Mouse (Mus musculus): ENCODE measurements at regions not wholly inside any gene's neighbourhood (a gene's known extent, or its start where the extent isn't known, plus 50 kb on each side); places are given as distances from the start of the nearest gene placed in this dataset.

DNA sequence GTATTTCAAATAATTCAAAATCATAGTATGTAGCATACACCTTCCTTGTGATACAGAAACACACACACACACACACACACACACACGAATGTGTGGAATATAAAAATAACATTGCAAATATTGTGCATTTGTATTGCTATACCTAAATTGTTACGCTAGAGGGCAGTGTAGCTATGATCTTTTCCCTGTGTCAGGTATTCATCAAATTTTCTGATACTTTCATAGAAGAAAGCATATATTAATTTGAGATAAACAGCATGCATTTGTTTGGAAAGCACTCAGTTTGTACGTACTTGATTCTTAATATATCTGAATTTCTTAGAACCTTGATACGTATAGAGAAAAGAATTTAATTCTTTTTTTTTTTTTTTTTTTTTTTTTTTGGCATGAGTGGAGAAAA lies 1700.9 kb upstream of the Sel1l start:
- DNase-seq (ENCODE audit: low spot score in 2 of 2): no peak

DNA sequence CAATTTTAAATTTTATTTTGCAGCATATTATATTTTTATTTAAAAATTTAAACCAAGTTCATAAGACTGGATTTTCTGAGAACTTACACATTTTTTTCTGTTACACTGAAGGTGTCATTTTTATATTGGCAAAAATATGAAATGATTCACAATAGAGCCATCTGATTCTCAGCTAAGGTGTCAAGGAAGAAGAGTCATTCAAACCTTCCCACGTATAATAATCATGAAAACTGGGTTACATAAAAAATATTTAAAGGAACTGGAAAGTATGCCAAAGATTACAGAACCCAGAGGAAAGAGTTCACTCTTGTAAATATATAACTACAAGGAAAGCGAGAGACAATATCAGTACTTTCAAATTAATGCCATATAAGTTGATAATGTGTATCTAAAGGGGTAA lies 1674.5 kb upstream of the Sel1l start:
- no peak for DNase-seq (ENCODE audit: low spot score in 2 of 2)

DNA sequence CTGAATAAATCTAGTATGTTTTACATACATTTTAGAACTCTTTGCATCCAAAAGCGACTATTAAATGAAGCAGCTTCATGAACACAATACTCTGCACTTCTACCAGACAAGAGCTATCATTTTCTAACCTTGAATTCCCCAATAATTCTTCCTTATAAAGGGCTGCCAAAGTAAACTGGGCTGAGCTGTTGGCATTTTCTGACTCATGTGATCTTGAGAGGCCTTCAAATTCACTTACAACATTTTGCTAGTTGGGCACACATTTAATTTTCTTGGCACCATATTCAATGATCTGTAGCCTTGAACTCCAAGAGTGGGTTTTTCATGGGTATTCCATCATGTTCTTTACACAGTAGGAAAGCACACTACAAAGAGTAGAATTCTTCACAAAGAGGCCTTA lies 1637.4 kb upstream of the Sel1l start:
- DNase-seq (ENCODE audit: low spot score in 2 of 2): no peak

- DNase-seq (ENCODE audit: low spot score in 2 of 2): no peak
Observed at GRCm38 (mm10) chr12:93462106-93462505, 1613.1 kb upstream of the Sel1l start.

DNA sequence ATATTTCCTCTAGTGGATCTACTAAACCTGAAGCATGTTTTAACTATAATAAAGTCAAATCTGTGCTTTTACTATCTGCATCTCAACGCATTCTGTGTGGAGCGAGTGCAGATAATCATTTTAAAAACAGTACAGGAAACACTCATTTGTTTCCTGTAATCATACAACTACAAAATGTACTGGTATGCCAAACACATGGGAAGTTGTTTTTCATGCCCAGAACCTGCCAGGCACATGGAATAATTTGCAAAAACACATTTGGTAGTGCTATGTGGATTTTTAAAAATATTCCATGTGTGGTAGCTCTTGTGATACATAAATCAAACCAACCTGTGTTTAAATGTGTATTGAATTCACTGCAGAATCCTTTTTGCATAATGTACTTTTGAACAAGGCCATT lies 1600.5 kb upstream of the Sel1l start:
- no peak for DNase-seq (ENCODE audit: low spot score in 2 of 2)

GRCm38 (mm10) chr12:93429218-93429617 lies 1580.3 kb upstream of the Sel1l start:
- no peak for DNase-seq (ENCODE audit: low spot score in 2 of 2)

DNA sequence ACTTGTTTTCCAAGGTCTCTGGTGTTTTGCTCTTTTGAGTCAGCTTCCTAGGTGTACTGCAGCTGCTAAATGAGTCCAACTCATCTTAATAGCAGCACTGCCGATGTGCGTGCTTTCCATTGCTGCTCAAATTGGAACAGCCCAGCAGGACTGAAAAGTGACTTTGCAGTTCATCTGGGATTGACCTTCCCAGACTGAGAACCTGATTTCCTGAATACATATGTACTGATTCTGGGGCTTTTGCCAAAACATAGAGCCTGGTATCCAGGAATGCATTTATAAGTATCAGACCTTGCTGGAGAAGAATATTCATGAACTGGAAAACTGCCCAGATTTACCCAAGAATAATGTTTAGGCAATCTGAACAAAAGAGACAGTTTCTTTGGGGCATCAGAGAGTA lies 1579.0 kb upstream of the Sel1l start:
- no peak for DNase-seq (ENCODE audit: low spot score in 2 of 2)

DNA sequence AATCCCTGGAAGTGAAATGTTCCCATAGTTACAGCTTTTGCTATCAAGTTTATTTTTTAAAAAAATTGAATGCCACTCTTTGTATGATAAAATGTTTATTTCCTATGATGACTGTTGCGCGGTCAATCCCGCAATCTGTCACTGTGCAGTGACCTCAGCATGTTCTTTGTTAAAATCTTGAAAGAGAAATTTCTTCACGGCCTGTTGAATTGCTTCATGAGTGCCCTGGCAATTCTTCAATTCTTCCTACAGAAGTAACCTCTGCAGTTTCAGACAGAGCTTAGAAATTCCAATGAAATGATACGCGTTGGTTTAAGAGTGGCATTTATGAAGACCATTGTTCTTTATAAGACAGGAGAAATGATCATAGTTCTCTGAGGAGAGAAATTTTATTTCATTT lies 1567.4 kb upstream of the Sel1l start:
- no peak for DNase-seq (ENCODE audit: low spot score in 2 of 2)

GRCm38 (mm10) chr12:93415791-93416190 lies 1566.8 kb upstream of the Sel1l start:
- no peak for DNase-seq (ENCODE audit: low spot score in 2 of 2)

DNA sequence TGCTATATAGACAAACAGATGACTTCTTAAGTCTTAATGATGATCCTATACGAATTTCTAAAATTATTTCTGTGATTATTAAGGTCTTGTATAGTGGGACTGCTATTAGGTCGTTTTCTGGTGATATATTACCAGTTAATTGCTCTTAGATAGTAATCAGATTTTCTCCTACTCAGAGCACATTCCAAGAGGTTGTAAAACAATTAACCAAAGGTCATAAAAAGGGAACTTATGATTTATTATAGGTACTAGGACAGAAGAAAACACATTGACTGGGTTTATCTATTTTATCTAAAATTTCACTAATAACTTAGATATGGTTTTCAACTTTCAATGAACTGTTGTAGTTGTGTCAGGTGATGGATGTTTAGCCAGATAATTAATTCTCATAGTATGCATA lies 1536.6 kb upstream of the Sel1l start:
- DNase-seq (ENCODE audit: low spot score in 2 of 2): no peak

- DNase-seq (ENCODE audit: low spot score in 2 of 2): no peak
Observed at GRCm38 (mm10) chr12:93342933-93343332, 1494.0 kb upstream of the Sel1l start.

GRCm38 (mm10) chr12:93342525-93342924 lies 1493.6 kb upstream of the Sel1l start:
- no peak for DNase-seq (ENCODE audit: low spot score in 2 of 2)

DNA sequence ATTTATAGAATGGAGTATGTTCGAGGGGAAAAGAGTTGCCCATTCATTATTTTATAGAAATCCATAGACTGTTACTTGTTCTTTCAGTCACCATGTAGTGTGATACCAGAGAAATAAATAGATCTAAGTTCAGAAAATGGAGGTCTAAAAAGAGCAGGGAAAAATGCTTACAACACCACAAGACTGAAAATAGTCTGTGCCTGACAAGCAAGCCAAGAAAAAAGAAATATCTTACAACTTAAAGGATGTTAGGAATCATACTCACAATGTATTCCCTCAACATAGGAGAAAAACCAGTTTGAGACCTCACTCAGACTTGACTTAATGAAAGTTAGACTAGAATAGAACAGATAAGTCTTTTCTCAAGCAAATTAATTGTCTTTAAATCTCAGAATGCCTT lies 1486.6 kb upstream of the Sel1l start:
- DNase-seq (ENCODE audit: low spot score in 2 of 2): no peak

GRCm38 (mm10) chr12:93312214-93312613 lies 1463.3 kb upstream of the Sel1l start:
- no peak for DNase-seq (ENCODE audit: low spot score in 2 of 2)

GRCm38 (mm10) chr12:93281816-93282215 lies 1432.9 kb upstream of the Sel1l start:
- DNase-seq (ENCODE audit: low spot score in 2 of 2): no peak

DNA sequence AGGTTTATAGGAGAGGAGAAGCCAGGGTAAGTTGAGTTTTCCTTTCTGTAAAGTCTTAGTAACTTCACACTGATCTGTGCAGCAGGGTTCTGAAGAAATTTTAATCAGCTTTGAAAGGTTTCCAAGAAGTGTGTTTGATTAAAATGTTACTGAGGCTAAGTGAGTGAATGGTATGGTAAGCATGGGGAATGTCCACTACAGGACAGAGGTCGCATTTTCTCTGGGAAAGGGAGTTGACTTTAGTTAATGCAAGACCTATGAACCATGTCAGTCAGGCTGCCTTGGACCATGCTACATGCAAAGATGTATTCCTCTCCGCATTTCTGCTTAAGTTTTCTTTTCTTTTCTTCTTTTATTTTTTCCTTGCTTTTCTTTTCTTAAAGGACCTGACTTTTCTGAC lies 1424.7 kb upstream of the Sel1l start:
- no peak for DNase-seq (ENCODE audit: low spot score in 2 of 2)

DNA sequence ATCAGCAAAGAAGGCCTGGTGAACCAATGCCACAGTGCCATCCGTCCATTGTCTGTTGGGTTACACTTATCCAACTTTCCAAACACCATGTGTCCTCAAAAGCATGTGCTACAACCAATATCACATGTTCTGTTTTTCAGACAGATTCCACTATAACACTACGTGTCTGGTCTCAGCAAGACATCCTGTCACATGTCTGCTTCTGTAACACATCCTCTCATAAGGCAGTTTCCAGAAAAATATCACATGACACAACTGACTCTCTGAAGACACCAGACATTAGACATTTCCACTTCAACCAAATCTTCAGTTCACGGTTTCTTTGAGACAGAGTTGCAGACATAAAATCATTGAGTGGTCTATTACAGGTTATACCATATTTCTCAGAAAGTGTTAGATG lies 1381.3 kb upstream of the Sel1l start:
- no peak for DNase-seq (ENCODE audit: low spot score in 2 of 2)

- no peak for DNase-seq (ENCODE audit: low spot score in 2 of 2)
Observed at GRCm38 (mm10) chr12:93226826-93227225, 1377.9 kb upstream of the Sel1l start.

GRCm38 (mm10) chr12:93221179-93221922 lies 1372.4 kb upstream of the Sel1l start:
- DNase-seq (ENCODE audit: low spot score in 2 of 2): no peak

- DNase-seq (ENCODE audit: low spot score in 2 of 2): no peak
Observed at GRCm38 (mm10) chr12:93207596-93207995, 1358.6 kb upstream of the Sel1l start.

DNA sequence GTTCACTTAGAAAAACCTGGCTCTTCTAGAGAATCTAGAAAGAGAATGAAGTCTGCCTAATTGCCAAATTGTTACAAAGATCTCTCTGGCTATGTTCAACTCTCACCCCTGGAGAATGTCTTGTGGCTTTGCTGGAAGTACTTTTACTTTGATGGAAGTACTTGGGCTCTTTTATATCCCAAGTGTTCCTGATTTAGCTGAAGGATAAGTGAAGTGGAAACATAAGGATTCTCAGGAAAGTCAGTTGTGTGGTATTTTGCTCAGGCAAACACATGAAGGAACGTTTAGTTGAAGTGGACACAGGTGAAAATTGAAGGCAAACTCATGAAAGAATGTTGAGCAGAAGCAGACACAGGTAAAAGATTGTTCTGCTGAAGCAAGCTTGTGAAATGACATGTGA lies 1340.0 kb upstream of the Sel1l start:
- no peak for DNase-seq (ENCODE audit: low spot score in 2 of 2)

GRCm38 (mm10) chr12:93173744-93174143 lies 1324.8 kb upstream of the Sel1l start:
- no peak for DNase-seq (ENCODE audit: low spot score in 2 of 2)

GRCm38 (mm10) chr12:93160252-93160651 lies 1311.3 kb upstream of the Sel1l start:
- no peak for DNase-seq (ENCODE audit: low spot score in 2 of 2)

GRCm38 (mm10) chr12:93152618-93153245 lies 1303.8 kb upstream of the Sel1l start:
- DNase-seq (ENCODE audit: low spot score in 2 of 2): peak in 1 of 2 experiments; percentile 3

Data from urinary bladder, adult 18-20 months (tissue).